Mouse (Mus musculus) heart, postnatal 0 days (tissue): ENCODE results near the gene Mllt11. TPM values are rescaled to one million over a fixed set of nuclear protein-coding genes. Genes with fewer than 3 reads are reported as not detected.

Source experiments
- ATAC-seq: fragments of 200-750 bp; cut with Nextera tagmentation; 2 replicates; pipeline ENCODE4 v1.8.0; 2017; ENCODE audit warnings: low read depth, moderate number of reproducible peaks, moderate library complexity; ENCODE audit not compliant: insufficient read depth
- DNase-seq: peaks from one replicate; pipeline ENCODE4 v3.0.0-alpha.2; 2016; ENCODE audit warnings: low spot score
- H3K27ac ChIP-seq: fragments of 300-500 bp; sonication (generic); 2 replicates; pipeline ENCODE4 v1.5.1; 2014; ENCODE audit warnings: low read depth, mild to moderate bottlenecking
- H3K27me3 ChIP-seq: fragments of 300-500 bp; sonication (generic); 2 replicates; pipeline ENCODE4 v1.6.1; 2014; ENCODE audit warnings: low read length, mixed read lengths; ENCODE audit not compliant: control insufficient read depth, insufficient read depth
- H3K36me3 ChIP-seq: fragments of 300-500 bp; sonication (generic); replicated peaks from 2 replicates; pipeline ENCODE4 v1.6.1; 2014; ENCODE audit warnings: low read length, mixed read lengths; ENCODE audit not compliant: control insufficient read depth, insufficient read depth
- H3K4me1 ChIP-seq: fragments of 300-500 bp; sonication (generic); 2 replicates; pipeline ENCODE4 v1.6.1; 2014; ENCODE audit warnings: antibody characterized with exemption; ENCODE audit not compliant: control insufficient read depth, insufficient read depth
- H3K4me2 ChIP-seq: fragments of 300-500 bp; sonication (generic); 2 replicates; pipeline ENCODE4 v1.6.1; 2014; ENCODE audit warnings: low read depth, mild to moderate bottlenecking, low read length, moderate library complexity
- H3K4me3 ChIP-seq: fragments of 300-500 bp; sonication (generic); 2 replicates; pipeline ENCODE4 v1.5.1; 2014; ENCODE audit warnings: low read depth, low read length
- H3K9ac ChIP-seq: fragments of 300-500 bp; sonication (generic); replicated peaks from 2 replicates; pipeline ENCODE4 v1.6.1; 2014; ENCODE audit warnings: low read depth, low read length, mixed read lengths
- H3K9me3 ChIP-seq: fragments of 300-500 bp; sonication (generic); replicated peaks from 2 replicates; pipeline ENCODE4 v1.6.1; 2016; ENCODE audit warnings: low read length; ENCODE audit not compliant: control insufficient read depth
- CTCF ChIP-seq: IDR thresholded peaks from 2 replicates; pipeline ENCODE4 v1.5.1; 2016; ENCODE audit warnings: antibody characterized with exemption, control low read depth, low read depth
- EP300 ChIP-seq: IDR thresholded peaks from 2 replicates; pipeline ENCODE4 v1.6.1; 2016; ENCODE audit warnings: antibody characterized with exemption, low read depth
- WGBS: fragments of 180-500 bp; shearing (Covaris S2); extraction: QIAGEN DNeasy Blood & Tissue Kit; methylation state at CpG from one replicate; pipeline ENCODE4 v1.1.7; 2014; 5-methylcytosine and 5-hydroxymethylcytosine counted together
- polyA plus RNA-seq: library from polyadenylated mRNA; unstranded; fragments of >200 nt; fragmentation: Nextera tagmentation; extraction: Ambion mirVana; gene quantifications from 2 replicates; pipeline ENCODE4 v1.2.1, GENCODE M21; 2015
- total RNA-seq: library from RNA; depleted of rRNA; stranded (reverse); fragments of >200 nt; gene quantifications from 2 replicates; pipeline ENCODE4 v1.2.3, GENCODE M21; 2014; ENCODE audit warnings: low replicate concordance; rRNA removed

Mllt11 gene
- total and polyA plus RNA-seq, 2 experiments from 2014 or later = 6.1 to 9.0 TPM

DNA sequence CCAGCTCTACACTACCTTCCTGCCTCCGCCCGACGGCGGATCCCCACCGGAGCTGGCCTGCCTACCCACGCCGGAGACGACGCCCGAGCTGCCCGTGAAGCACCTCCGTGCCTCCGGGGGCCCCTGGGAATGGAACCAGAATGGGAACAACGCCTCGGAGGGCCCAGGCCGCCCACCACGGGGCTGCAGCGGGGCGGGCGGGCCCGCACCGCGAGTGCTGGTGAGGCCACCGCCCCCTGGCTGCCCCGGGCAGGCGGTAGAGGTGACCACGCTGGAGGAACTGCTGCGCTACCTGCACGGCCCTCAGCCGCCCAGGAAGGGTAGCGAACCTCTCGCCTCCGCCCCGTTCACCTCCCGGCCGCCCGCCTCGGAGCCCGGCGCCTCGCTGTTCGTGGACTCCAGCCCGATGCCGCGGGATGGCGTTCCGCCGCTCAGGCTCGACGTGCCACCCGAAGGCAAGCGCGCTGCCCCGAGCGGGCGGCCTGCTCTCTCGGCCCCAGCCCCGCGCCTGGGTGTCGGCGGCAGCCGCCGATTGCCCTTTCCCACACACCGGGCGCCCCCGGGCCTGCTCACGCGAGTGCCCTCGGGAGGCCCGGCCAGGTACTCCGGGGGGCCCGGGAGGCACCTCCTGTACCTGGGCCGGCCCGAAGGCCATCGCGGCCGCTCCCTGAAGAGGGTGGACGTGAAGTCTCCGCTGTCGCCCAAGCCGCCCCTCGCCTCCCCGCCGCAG is 59.3 kb downstream of the Mllt11 start:
- H3K4me2 ChIP-seq = peak overlapping the region; percentile 71
- H3K27me3 ChIP-seq = peaks cover 48% of the 10 kb centered on the region
- 27% methylated on average over 79 of the region's 84 CpGs for WGBS
- DNase-seq (no peak), ATAC-seq (no peak)
- no peaks in the 10 kb centered on the region for H3K9me3 ChIP-seq
- no peak overlapping the region for H3K27ac ChIP-seq
- 0 out of 2 replicates have a peak, but pooled peaks cover 9% of the 10 kb centered on the region for H3K4me1 ChIP-seq
- peak overlapping the region; percentile 51 for H3K4me3 ChIP-seq
- TF ChIP-seq CTCF = no peak
- no peak for TF ChIP-seq EP300
- H3K9ac ChIP-seq = no peak overlapping the region
- H3K36me3 ChIP-seq = no peaks in the 10 kb centered on the region

DNA sequence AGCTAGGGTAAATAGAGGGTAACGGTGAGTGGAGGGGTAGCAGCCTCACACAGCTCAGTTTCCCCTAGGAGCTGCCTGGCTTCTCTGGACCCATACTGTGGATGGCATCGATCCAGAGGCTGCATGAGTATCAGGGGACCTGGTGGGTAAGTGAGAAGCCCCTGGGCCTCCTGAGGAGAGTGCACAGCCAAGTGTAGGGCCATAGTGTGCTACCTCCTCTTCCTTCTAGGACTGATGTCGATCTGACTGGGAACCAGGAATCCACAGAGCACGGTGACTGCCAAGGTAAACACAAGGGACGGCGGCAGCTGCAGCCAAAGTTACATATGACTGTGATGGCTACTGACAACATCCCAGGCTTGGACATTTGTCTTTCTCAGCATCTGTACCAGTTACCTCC is 60.9 kb downstream of the Mllt11 start:
- no peak overlapping the region for H3K9ac ChIP-seq
- 0 out of 2 replicates have a peak, but pooled peaks cover 9% of the 10 kb centered on the region for H3K4me1 ChIP-seq
- H3K27me3 ChIP-seq = peaks cover 52% of the 10 kb centered on the region
- no peaks in the 10 kb centered on the region for H3K9me3 ChIP-seq
- DNase-seq (no peak), ATAC-seq (no peak)
- WGBS = 71% methylated on average over 6 of the region's 6 CpGs
- H3K4me2 ChIP-seq = no peak overlapping the region
- no peaks in the 10 kb centered on the region for H3K36me3 ChIP-seq
- no peak for TF ChIP-seq CTCF
- no peak for TF ChIP-seq EP300
- no peak overlapping the region for H3K4me3 ChIP-seq
- H3K27ac ChIP-seq = no peak overlapping the region

DNA sequence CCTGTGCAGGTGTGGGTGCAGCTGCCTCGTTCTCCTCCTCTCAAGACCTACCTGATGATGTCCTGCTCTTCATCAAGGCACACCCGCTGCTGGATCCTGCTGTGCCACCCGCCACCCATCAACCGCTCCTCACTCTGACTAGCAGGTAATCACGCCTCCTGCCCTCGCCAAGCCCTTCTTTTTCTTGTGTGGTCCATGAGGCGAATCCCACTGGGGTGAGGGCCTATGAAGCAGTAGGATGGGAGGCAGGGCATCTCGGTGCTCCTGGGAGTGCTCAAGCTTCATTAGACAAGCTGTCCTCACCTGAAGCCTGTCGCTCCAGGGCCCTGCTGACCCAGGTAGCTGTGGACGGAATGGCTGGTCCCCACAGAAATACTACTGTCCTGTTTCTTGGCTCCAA is 62.0 kb downstream of the Mllt11 start:
- no peak overlapping the region for H3K4me3 ChIP-seq
- peaks cover 49% of the 10 kb centered on the region for H3K27me3 ChIP-seq
- H3K36me3 ChIP-seq = no peaks in the 10 kb centered on the region
- H3K4me2 ChIP-seq = no peak overlapping the region
- WGBS = 88% methylated on average over 10 of the region's 10 CpGs
- TF ChIP-seq CTCF = no peak
- TF ChIP-seq EP300 = no peak
- no peak for ATAC-seq
- no peak overlapping the region for H3K27ac ChIP-seq
- H3K9ac ChIP-seq = no peak overlapping the region
- no peak for DNase-seq
- H3K4me1 ChIP-seq = peaks cover 11% of the 10 kb centered on the region; the same call in 1 of the 2 replicates
- no peaks in the 10 kb centered on the region for H3K9me3 ChIP-seq

Other genes starting within 250 kb of the Mllt11 start
- 15.0 and 28.5 TPM in 2 replicates for gene Zfp687, start 216.7 kb downstream of the Mllt11 start, total RNA-seq
- 8.1 and 8.3 TPM in 2 replicates for gene Zfp687, start 216.7 kb downstream of the Mllt11 start, polyA plus RNA-seq
- 190 and 210 TPM in 2 replicates for gene Psmd4, start 189.6 kb downstream of the Mllt11 start, total RNA-seq
- gene Psmd4, start 189.6 kb downstream of the Mllt11 start, polyA plus RNA-seq = 205 and 208 TPM in 2 replicates
- 36.6 and 50.5 TPM in 2 replicates for gene Pip5k1a, start 125.2 kb downstream of the Mllt11 start, total RNA-seq
- 13.8 and 14.5 TPM in 2 replicates for gene Pip5k1a, start 125.2 kb downstream of the Mllt11 start, polyA plus RNA-seq
- 54.9 and 69.3 TPM in 2 replicates for gene Vps72, start 121.1 kb downstream of the Mllt11 start, total RNA-seq
- gene Vps72, start 121.1 kb downstream of the Mllt11 start, polyA plus RNA-seq = 60.8 and 66.9 TPM in 2 replicates
- 1.2 and 14.3 TPM in 2 replicates for gene Tmod4, start 107.7 kb downstream of the Mllt11 start, total RNA-seq
- 2.7 and 2.9 TPM in 2 replicates for gene Tmod4, start 107.7 kb downstream of the Mllt11 start, polyA plus RNA-seq
- 16.7 and 38.2 TPM in 2 replicates for gene Scnm1, start 98.2 kb downstream of the Mllt11 start, total RNA-seq
- gene Scnm1, start 98.2 kb downstream of the Mllt11 start, polyA plus RNA-seq = 57.6 and 57.7 TPM in 2 replicates
- gene Lysmd1, start 98.1 kb downstream of the Mllt11 start, total RNA-seq = 6.1 and 7.1 TPM in 2 replicates
- 8.7 and 10.4 TPM in 2 replicates for gene Lysmd1, start 98.1 kb downstream of the Mllt11 start, polyA plus RNA-seq
- 0.27 and 5.4 TPM in 2 replicates for gene Tnfaip8l2, start 89.8 kb downstream of the Mllt11 start, total RNA-seq
- 2.7 and 2.8 TPM in 2 replicates for gene Tnfaip8l2, start 89.8 kb downstream of the Mllt11 start, polyA plus RNA-seq
- 6.8 and 14.8 TPM in 2 replicates for gene Sema6c, start 71.7 kb downstream of the Mllt11 start, total RNA-seq
- gene Sema6c, start 71.7 kb downstream of the Mllt11 start, polyA plus RNA-seq = 1.2 and 1.8 TPM in 2 replicates
- gene Gabpb2, start 14.3 kb downstream of the Mllt11 start, total RNA-seq = 6.6 and 7.2 TPM in 2 replicates
- 3.1 TPM in 2 replicates for gene Gabpb2, start 14.3 kb downstream of the Mllt11 start, polyA plus RNA-seq
- gene Cdc42se1, start 3.4 kb downstream of the Mllt11 start, total RNA-seq = 75.5 and 78.2 TPM in 2 replicates
- 33.6 TPM in 2 replicates for gene Cdc42se1, start 3.4 kb downstream of the Mllt11 start, polyA plus RNA-seq
- 1.1 TPM in 1 of 2 replicates, not detected in the other for gene Gm128, start 9.4 kb upstream of the Mllt11 start, total RNA-seq
- gene Gm128, start 9.4 kb upstream of the Mllt11 start, polyA plus RNA-seq = 0.07 TPM in 1 of 2 replicates, not detected in the other
- 3.9 TPM in 1 of 2 replicates, not detected in the other for gene Bnipl, start 19.0 kb upstream of the Mllt11 start, total RNA-seq
- not detected in 2 replicates for gene Bnipl, start 19.0 kb upstream of the Mllt11 start, polyA plus RNA-seq
- gene Mindy1, start 49.2 kb upstream of the Mllt11 start, total RNA-seq = 28.0 and 64.4 TPM in 2 replicates
- 27.8 and 28.4 TPM in 2 replicates for gene Mindy1, start 49.2 kb upstream of the Mllt11 start, polyA plus RNA-seq
- 28.6 and 35.6 TPM in 2 replicates for gene Prune1, start 49.9 kb upstream of the Mllt11 start, total RNA-seq
- 22.5 and 23.0 TPM in 2 replicates for gene Prune1, start 49.9 kb upstream of the Mllt11 start, polyA plus RNA-seq
- gene Anxa9, start 75.0 kb upstream of the Mllt11 start, total RNA-seq = 0.11 and 0.15 TPM in 2 replicates
- 0.49 and 0.67 TPM in 2 replicates for gene Anxa9, start 75.0 kb upstream of the Mllt11 start, polyA plus RNA-seq
- gene Cers2, start 82.6 kb upstream of the Mllt11 start, total RNA-seq = 108 and 126 TPM in 2 replicates
- 88.4 and 89.4 TPM in 2 replicates for gene Cers2, start 82.6 kb upstream of the Mllt11 start, polyA plus RNA-seq
- 9.5 and 11.3 TPM in 2 replicates for gene Setdb1, start 125.0 kb upstream of the Mllt11 start, total RNA-seq
- gene Setdb1, start 125.0 kb upstream of the Mllt11 start, polyA plus RNA-seq = 7.9 and 8.0 TPM in 2 replicates
- gene 4930558C23Rik, start 170.7 kb upstream of the Mllt11 start, total RNA-seq = not detected in 2 replicates
- gene 4930558C23Rik, start 170.7 kb upstream of the Mllt11 start, polyA plus RNA-seq = not detected in 2 replicates
- 20.6 and 22.4 TPM in 2 replicates for gene Arnt, start 202.2 kb upstream of the Mllt11 start, total RNA-seq
- gene Arnt, start 202.2 kb upstream of the Mllt11 start, polyA plus RNA-seq = 20.1 and 23.0 TPM in 2 replicates